Mouse (Mus musculus) skeletal muscle tissue, adult 2 months (tissue): ENCODE results near the gene Ssh3.
A peak's percentile ranks its signal among the peaks of the same experiment; 100 is the strongest.

Source experiments
- DNase-seq: peaks from one replicate; pipeline ENCODE4 v3.0.0-alpha.2; 2012; ENCODE audit warnings: low read depth, low spot score

Gene Ssh3

GRCm38 (mm10) chr19:4247010-4247409, 22.0 kb downstream of the Ssh3 start:
- no peak for DNase-seq

DNA sequence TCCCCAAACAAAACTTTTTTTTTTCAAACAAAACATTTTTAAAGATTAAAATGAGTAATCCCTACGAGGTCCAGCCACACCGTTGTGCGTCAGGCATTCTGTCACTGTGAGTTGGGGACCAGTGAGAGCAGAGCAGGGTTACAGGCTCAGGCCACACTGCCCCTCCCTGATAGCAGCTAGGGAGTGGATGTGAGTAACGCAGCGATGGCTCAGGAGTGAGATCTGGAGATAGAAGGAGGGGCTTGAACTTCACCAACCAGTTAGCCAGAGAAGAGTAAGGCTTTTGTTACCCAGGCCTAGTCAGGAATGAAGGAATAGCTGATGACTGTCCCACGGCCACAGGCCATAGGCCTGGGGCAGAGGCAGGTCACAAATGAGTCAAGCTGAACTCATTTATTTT, 24.2 kb downstream of the Ssh3 start:
- no peak for DNase-seq

DNA sequence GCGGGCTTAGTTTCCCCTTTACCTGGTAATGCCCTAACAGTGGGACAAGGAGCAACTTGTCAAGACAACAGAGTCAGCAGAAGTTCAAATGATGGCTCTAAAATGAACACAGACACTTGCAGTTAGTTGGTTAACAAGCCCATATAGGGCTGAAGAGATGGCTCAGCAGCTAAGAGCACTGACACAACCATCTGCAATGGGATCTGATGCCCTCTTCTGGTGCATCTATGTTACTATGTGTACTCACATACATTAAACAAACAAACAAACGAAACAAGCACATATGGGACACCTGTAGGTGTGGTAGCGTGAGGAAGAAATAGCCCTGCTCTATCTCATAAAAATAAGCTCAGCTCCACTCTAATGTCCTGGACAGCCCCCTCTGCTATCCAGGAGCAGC, 26.6 kb downstream of the Ssh3 start:
- no peak for DNase-seq

- DNase-seq: no peak
Observed at GRCm38 (mm10) chr19:4240247-4240668, 28.7 kb downstream of the Ssh3 start.

DNA sequence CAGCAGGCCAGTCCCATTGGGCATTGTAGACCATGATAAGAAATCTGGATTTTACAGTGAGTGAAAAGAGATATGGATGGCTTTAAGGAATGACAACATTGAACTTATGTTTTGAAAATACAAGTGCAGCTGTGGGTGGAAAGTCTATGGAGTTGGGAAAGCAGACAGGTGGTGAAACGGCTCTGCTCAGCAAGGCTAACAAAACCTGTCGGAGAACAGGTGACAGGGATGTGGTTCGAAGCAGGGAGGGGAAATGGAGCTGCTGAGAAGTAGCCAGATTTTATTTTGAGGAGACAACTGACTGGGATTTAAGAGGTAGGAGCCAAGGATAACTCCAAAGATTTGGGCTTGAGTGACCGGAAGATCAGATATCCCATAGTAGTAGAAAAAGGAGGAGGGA, 34.4 kb downstream of the Ssh3 start:
- DNase-seq: no peak

- no peak for DNase-seq
Observed at GRCm38 (mm10) chr19:4232651-4233050, 36.3 kb downstream of the Ssh3 start.

- peak; percentile 87 for DNase-seq
Observed at GRCm38 (mm10) chr19:4232186-4232572, 36.8 kb downstream of the Ssh3 start.

- peak; percentile 98 for DNase-seq
Observed at GRCm38 (mm10) chr19:4231253-4232185, 37.5 kb downstream of the Ssh3 start, which contains the start of gene Pold4. Gene Pold4 (plus strand): TSS chr19:4231899.

- no peak for DNase-seq
Observed at GRCm38 (mm10) chr19:4230415-4230814, 38.6 kb downstream of the Ssh3 start.

DNA sequence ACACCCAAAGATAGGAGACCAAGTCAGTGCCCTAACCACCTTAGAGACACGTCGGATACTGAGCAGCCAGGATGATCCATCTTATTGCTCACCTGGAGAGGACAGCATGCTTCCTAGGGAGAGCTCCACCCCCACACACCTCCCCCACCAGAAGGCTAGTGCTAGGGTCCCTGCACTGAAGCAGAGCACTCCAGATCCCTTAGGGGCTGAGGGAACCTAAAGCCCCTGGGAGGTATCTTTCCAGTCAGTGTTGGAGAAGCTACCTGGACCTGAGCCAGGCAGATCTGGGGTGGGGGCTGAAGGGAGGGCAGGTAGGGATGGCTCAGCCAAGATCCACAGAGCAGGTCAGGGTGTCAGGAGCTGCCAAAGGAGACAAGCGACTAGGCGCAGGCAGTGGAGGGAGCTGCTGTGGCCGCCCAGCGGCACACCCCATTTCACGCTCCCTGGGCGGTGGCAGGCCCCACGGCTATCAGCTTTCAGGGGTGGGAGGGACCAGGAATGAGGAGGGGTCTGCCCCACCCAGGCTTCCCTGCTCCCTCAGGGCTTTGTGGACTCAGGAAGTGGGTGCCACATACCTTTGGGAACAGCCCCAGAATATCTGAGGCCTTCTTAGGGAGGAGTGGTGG, 39.4 kb downstream of the Ssh3 start:
- no peak for DNase-seq

- no peak for DNase-seq
Observed at GRCm38 (mm10) chr19:4228891-4229290, 40.1 kb downstream of the Ssh3 start.

DNA sequence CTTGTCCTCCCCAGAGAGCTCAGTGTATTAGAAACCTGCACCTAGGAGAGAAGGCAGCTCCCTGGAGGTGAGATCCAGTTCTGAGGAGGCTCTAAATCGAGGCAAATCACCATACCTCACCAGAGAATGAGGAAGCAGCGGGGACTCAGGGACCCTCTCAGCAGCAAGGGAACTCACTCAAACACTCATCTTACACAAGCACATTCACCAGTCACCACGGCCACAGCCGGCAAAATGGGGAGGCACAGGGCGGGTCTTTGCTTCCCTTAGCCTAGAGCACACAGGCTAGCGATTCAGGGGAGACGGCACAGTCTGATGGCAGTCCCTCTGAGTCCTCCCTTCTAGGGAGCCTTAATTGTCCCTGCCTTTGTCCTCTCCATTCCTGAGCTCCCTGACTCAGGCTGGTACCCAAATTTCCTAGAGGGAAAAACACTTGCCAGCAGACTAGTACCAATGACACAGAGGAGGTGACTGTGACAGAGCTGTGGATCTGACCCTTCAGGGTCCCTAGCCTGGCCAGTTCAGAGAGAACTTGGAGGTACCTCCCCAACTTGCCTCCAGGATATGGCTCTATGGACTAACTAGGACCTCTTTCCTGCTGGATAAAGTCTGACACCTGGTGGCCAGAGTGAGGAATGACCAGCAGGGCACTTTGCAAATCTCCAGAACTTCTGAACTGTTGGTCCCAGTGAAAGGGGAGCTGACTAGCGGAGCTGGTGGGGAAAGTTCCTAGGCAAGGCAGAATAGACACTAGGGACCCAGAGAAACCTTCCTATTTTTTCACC, 40.9 kb downstream of the Ssh3 start:
- DNase-seq: peak; percentile 79

GRCm38 (mm10) chr19:4227446-4227845, 41.5 kb downstream of the Ssh3 start:
- DNase-seq: no peak

DNA sequence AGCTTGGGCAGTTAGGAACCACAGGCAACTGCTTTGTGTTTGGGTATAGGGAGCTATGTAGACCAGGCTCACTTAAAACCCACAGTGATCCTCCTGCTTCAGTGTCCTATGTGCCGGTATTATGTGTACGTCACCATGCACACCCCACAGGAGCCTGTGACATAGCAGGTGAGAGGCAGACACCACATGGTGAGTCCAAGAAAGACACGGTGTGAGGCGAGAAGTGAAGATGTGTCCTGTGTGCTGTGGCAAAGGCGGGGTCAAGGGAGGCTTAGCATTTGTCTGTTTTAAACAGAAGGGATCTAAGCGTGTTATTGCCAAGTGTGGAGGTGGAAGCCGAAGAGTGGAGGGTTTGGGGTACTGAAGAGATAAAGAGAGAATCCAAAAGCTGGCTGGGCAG, 42.2 kb downstream of the Ssh3 start:
- DNase-seq: no peak

GRCm38 (mm10) chr19:4222165-4222564, 46.8 kb downstream of the Ssh3 start:
- DNase-seq: no peak

- no peak for DNase-seq
Observed at GRCm38 (mm10) chr19:4220957-4221743, 47.8 kb downstream of the Ssh3 start.

- DNase-seq: no peak
Observed at GRCm38 (mm10) chr19:4220416-4220815, 48.6 kb downstream of the Ssh3 start.

GRCm38 (mm10) chr19:4219943-4220342, 49.0 kb downstream of the Ssh3 start:
- DNase-seq: no peak

- no peak for DNase-seq
Observed at GRCm38 (mm10) chr19:4218784-4219183, 50.2 kb downstream of the Ssh3 start.

- no peak for DNase-seq
Observed at GRCm38 (mm10) chr19:4218293-4218692, 50.7 kb downstream of the Ssh3 start.

GRCm38 (mm10) chr19:4217855-4218254, 51.1 kb downstream of the Ssh3 start:
- no peak for DNase-seq
